Mouse (Mus musculus) lung, postnatal 0 days (tissue): ENCODE data around the gene Arxes2.

Source experiments
- CTCF ChIP-seq: IDR thresholded peaks from 2 replicates; pipeline ENCODE4 v1.5.1; 2016; ENCODE audit warnings: antibody characterized with exemption, mild to moderate bottlenecking
- EP300 ChIP-seq: IDR thresholded peaks from 2 replicates; pipeline ENCODE4 v1.6.1; 2016; ENCODE audit warnings: antibody characterized with exemption, mild to moderate bottlenecking, control low read depth

DNA sequence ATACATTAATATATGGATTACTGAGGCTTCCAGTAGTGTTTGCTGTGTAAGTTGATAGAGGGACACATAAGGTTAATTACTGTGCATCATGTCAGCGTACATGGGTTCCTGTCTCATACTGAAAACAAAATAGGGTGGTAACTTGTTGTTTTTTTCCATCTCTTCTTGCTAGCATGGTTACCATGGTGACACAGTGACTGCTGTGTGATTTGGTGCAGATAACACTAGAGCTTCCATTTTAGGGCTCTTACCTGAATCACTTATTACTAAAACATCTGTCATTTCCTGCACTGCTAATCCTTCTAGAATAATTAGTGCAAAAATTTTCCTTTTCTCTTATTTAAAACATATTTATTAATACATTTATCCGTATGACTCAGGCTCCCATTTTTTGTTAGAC lies 31.3 kb upstream of the Arxes2 start:
- no peak for TF ChIP-seq EP300
- TF ChIP-seq CTCF: no peak
